Mouse (Mus musculus) thymus, postnatal 36 days (tissue): Measurements from ENCODE around the gene Rnf220.

Source experiments
- DNase-seq, 2 experiments: peaks; one replicate each; pipeline ENCODE4 v3.0.0; 2022; ENCODE audit warnings: mixed read lengths in 2 of 2

Gene Rnf220

GRCm38 (mm10) chr4:117436995-117437660, 59.7 kb downstream of the Rnf220 start:
- DNase-seq, result no peak

- DNase-seq, result no peak
Measured at GRCm38 (mm10) chr4:117434336-117434735, 62.5 kb downstream of the Rnf220 start.

GRCm38 (mm10) chr4:117429604-117430003, 67.2 kb downstream of the Rnf220 start:
- no peak for DNase-seq

- no peak for DNase-seq
Measured at GRCm38 (mm10) chr4:117427540-117427939, 69.3 kb downstream of the Rnf220 start.

GRCm38 (mm10) chr4:117421077-117421476, 75.8 kb downstream of the Rnf220 start:
- no peak for DNase-seq

- no peak for DNase-seq
Measured at GRCm38 (mm10) chr4:117416827-117417226, 80.0 kb downstream of the Rnf220 start.

GRCm38 (mm10) chr4:117410049-117410410, 86.8 kb downstream of the Rnf220 start:
- no peak for DNase-seq

GRCm38 (mm10) chr4:117409144-117410048, 87.5 kb downstream of the Rnf220 start:
- DNase-seq, result no peak

- DNase-seq, result no peak
Measured at GRCm38 (mm10) chr4:117407945-117408344, 88.9 kb downstream of the Rnf220 start.

GRCm38 (mm10) chr4:117405999-117406398, 90.9 kb downstream of the Rnf220 start:
- DNase-seq, result no peak

GRCm38 (mm10) chr4:117405211-117405610, 91.6 kb downstream of the Rnf220 start:
- DNase-seq, result no peak

- DNase-seq, result no peak
Measured at GRCm38 (mm10) chr4:117403411-117403810, 93.4 kb downstream of the Rnf220 start.

- DNase-seq, result no peak
Measured at GRCm38 (mm10) chr4:117397128-117397527, 99.7 kb downstream of the Rnf220 start.

GRCm38 (mm10) chr4:117393027-117393426, 103.8 kb downstream of the Rnf220 start:
- no peak for DNase-seq

- no peak for DNase-seq
Measured at GRCm38 (mm10) chr4:117392391-117392790, 104.5 kb downstream of the Rnf220 start.

- no peak for DNase-seq
Measured at GRCm38 (mm10) chr4:117391966-117392365, 104.9 kb downstream of the Rnf220 start.

- DNase-seq, result no peak
Measured at GRCm38 (mm10) chr4:117390850-117391795, 105.7 kb downstream of the Rnf220 start.

GRCm38 (mm10) chr4:117389264-117390054, 107.4 kb downstream of the Rnf220 start:
- DNase-seq, result no peak

- DNase-seq, result no peak
Measured at GRCm38 (mm10) chr4:117385247-117385646, 111.6 kb downstream of the Rnf220 start.

GRCm38 (mm10) chr4:117381846-117382245, 115.0 kb downstream of the Rnf220 start:
- no peak for DNase-seq

GRCm38 (mm10) chr4:117380558-117380935, 116.3 kb downstream of the Rnf220 start:
- no peak for DNase-seq
